Mouse (Mus musculus) left cerebral cortex, adult 2 months (tissue): ENCODE data around the gene Fgfr2. TPM values are rescaled to one million over a fixed set of nuclear protein-coding genes. Genes with fewer than 3 reads are reported as not detected.

Experiments used
- DNase-seq, 2 experiments: peaks; one replicate each; pipeline ENCODE4 v3.0.0; 2021 to 2022; ENCODE audit warnings: low spot score in 2 of 2, mixed read lengths in 1 of 2; ENCODE audit errors: extremely low spot score in 1 of 2
- H3K27ac ChIP-seq: fragments of 200-600 bp; 2 replicates; pipeline ENCODE4 v1.8.1; 2022
- H3K4me3 ChIP-seq: fragments of 200-600 bp; 2 replicates; pipeline ENCODE4 v1.8.1; 2022
- CTCF ChIP-seq: fragments of 200-600 bp; IDR thresholded peaks from 2 replicates; pipeline ENCODE4 v1.8.1; 2022; ENCODE audit warnings: antibody characterized with exemption, mild to moderate bottlenecking, moderate library complexity
- intact Hi-C: fragments of 180-260 bp; cut with DNase I; formaldehyde crosslinking; loops from one replicate; pipeline ENCODE4 v1.15.1; 2025
- total RNA-seq, 2 experiments: library from RNA; stranded (reverse); gene quantifications; 2 replicates each; pipeline ENCODE4 v1.2.3; 2021

The Fgfr2 gene
- total RNA-seq, 2 experiments from 2014 or later = 47.3 to 47.4 TPM

GRCm38 (mm10) chr7:132767233-132767998, 355.7 kb downstream of the Fgfr2 start:
- H3K27ac ChIP-seq = peak overlapping the region; percentile 50; the same call in 1 of the 2 replicates
- intact Hi-C loops = no loop called here
- no peak for TF ChIP-seq CTCF
- H3K4me3 ChIP-seq = no peak overlapping the region
- no peak for DNase-seq

- DNase-seq = no peak
- Histone ChIP-seq H3K4me3 (no peak overlapping the region), H3K27ac (peak overlapping the region; percentile 22; the same call in 1 of the 2 replicates)
- intact Hi-C loops = no loop called here
- no peak for TF ChIP-seq CTCF
Measured at GRCm38 (mm10) chr7:132766235-132766871, 356.8 kb downstream of the Fgfr2 start.

- peak overlapping the region; percentile 80; the same call in 1 of the 2 replicates for H3K27ac ChIP-seq
- no peak for DNase-seq
- intact Hi-C loops = no loop called here
- TF ChIP-seq CTCF = no peak
- no peak overlapping the region for H3K4me3 ChIP-seq
Measured at GRCm38 (mm10) chr7:132765629-132766186, 357.4 kb downstream of the Fgfr2 start.

- no peak for TF ChIP-seq CTCF
- DNase-seq = no peak
- Histone ChIP-seq H3K27ac (peak overlapping the region; percentile 80), H3K4me3 (no peak overlapping the region)
- intact Hi-C loops = no loop called here
Measured at GRCm38 (mm10) chr7:132764896-132765491, 358.2 kb downstream of the Fgfr2 start.

GRCm38 (mm10) chr7:132764314-132764713, 358.8 kb downstream of the Fgfr2 start:
- no peak for TF ChIP-seq CTCF
- DNase-seq = no peak
- intact Hi-C loops = no loop called here
- Histone ChIP-seq H3K27ac (peak overlapping the region; percentile 80), H3K4me3 (no peak overlapping the region)

- peak overlapping the region; percentile 80 for H3K27ac ChIP-seq
- TF ChIP-seq CTCF = no peak
- DNase-seq = no peak
- intact Hi-C loops = loop anchor here (2.0 kb wide), 2 partner anchors 25 to 47 kb away; no protein-coding TSS in a partner anchor
- H3K4me3 ChIP-seq = no peak overlapping the region
Measured at GRCm38 (mm10) chr7:132763911-132764310, 359.2 kb downstream of the Fgfr2 start.

GRCm38 (mm10) chr7:132763351-132763750, 359.8 kb downstream of the Fgfr2 start:
- no peak for TF ChIP-seq CTCF
- intact Hi-C loops = loop anchor here (2.0 kb wide), 2 partner anchors 25 to 47 kb away; no protein-coding TSS in a partner anchor
- DNase-seq = peak; percentile 41 to 57
- Histone ChIP-seq H3K4me3 (no peak overlapping the region), H3K27ac (peak overlapping the region; percentile 80)

GRCm38 (mm10) chr7:132761409-132761808, 361.7 kb downstream of the Fgfr2 start:
- no peak for TF ChIP-seq CTCF
- no peak for DNase-seq

GRCm38 (mm10) chr7:132760589-132761180, 362.5 kb downstream of the Fgfr2 start:
- no peak for DNase-seq
- intact Hi-C loops = no loop called here
- no peak overlapping the region for H3K4me3 ChIP-seq
- H3K27ac ChIP-seq = 0 out of 2 replicates have a peak overlapping the region, but pooled peaks have one; percentile 10
- TF ChIP-seq CTCF = no peak

More at GRCm38 (mm10) chr7:132761409-132761808, 361.7 kb downstream of the Fgfr2 start:
- no peak overlapping the region for H3K27ac ChIP-seq
- intact Hi-C loops = no loop called here
- H3K4me3 ChIP-seq = no peak overlapping the region

GRCm38 (mm10) chr7:132759926-132760325, 363.2 kb downstream of the Fgfr2 start:
- no peak for DNase-seq
- Histone ChIP-seq H3K4me3 (no peak overlapping the region), H3K27ac (peak overlapping the region; percentile 10; the same call in 1 of the 2 replicates)
- TF ChIP-seq CTCF = no peak
- intact Hi-C loops = no loop called here

GRCm38 (mm10) chr7:132759405-132759891, 363.7 kb downstream of the Fgfr2 start:
- intact Hi-C loops = no loop called here
- DNase-seq = no peak
- Histone ChIP-seq H3K4me3 (no peak overlapping the region), H3K27ac (peak overlapping the region; percentile 10; the same call in 1 of the 2 replicates)
- TF ChIP-seq CTCF = no peak
